Mouse (Mus musculus) forebrain, postnatal 0 days (tissue): ENCODE measurements around the gene Ptgs1. TPM values are rescaled to one million over a fixed set of nuclear protein-coding genes. Genes with fewer than 3 reads are reported as not detected.

Source experiments
- ATAC-seq: fragments of 200-750 bp; cut with Nextera tagmentation; 2 replicates; pipeline ENCODE4 v1.8.0; 2017; ENCODE audit warnings: mild to moderate bottlenecking, moderate library complexity
- DNase-seq: peaks from one replicate; pipeline ENCODE4 v3.0.0-alpha.2; 2015
- H3K27ac ChIP-seq: fragments of 300-500 bp; sonication (generic); 2 replicates; pipeline ENCODE4 v1.5.1; 2014; ENCODE audit warnings: low read depth, mild to moderate bottlenecking, antibody characterized with exemption, low read length, moderate library complexity, mixed read lengths
- H3K27me3 ChIP-seq: fragments of 300-500 bp; sonication (generic); 2 replicates; pipeline ENCODE4 v1.6.1; 2014; ENCODE audit warnings: mild to moderate bottlenecking, low read length, mixed read lengths; ENCODE audit not compliant: insufficient read depth
- H3K36me3 ChIP-seq: fragments of 300-500 bp; sonication (generic); 2 replicates; pipeline ENCODE4 v1.6.1; 2014; ENCODE audit warnings: mild to moderate bottlenecking, moderate library complexity; ENCODE audit not compliant: insufficient read depth
- H3K4me1 ChIP-seq: fragments of 300-500 bp; sonication (generic); 2 replicates; pipeline ENCODE4 v1.6.1; 2014; ENCODE audit warnings: antibody characterized with exemption; ENCODE audit not compliant: insufficient read depth
- H3K4me2 ChIP-seq: fragments of 300-500 bp; sonication (generic); 2 replicates; pipeline ENCODE4 v1.6.1; 2014; ENCODE audit warnings: low read depth, mild to moderate bottlenecking, moderate library complexity
- H3K4me3 ChIP-seq: fragments of 300-500 bp; sonication (generic); 2 replicates; pipeline ENCODE4 v1.5.1; 2014; ENCODE audit warnings: low read depth, low read length, mixed read lengths
- H3K9ac ChIP-seq: fragments of 300-500 bp; sonication (generic); 2 replicates; pipeline ENCODE4 v1.6.1; 2014; ENCODE audit warnings: mild to moderate bottlenecking
- H3K9me3 ChIP-seq: fragments of 300-500 bp; sonication (generic); 2 replicates; pipeline ENCODE4 v1.6.1; 2016; ENCODE audit warnings: low read length
- CTCF ChIP-seq: sonication (generic); IDR thresholded peaks from 2 replicates; pipeline ENCODE4 v1.5.1; 2016; ENCODE audit warnings: antibody characterized with exemption, control low read depth, low read depth
- WGBS: fragments of 180-500 bp; shearing (Covaris S2); extraction: QIAGEN DNeasy Blood & Tissue Kit; methylation state at CpG from one replicate; pipeline ENCODE4 v1.1.7; 2014; 5-methylcytosine and 5-hydroxymethylcytosine counted together
- polyA plus RNA-seq: library from polyadenylated mRNA; unstranded; fragments of >200 nt; fragmentation: Nextera tagmentation; extraction: Ambion mirVana; gene quantifications from 2 replicates; pipeline ENCODE4 v1.2.1, GENCODE M21; 2015
- total RNA-seq: library from RNA; depleted of rRNA; stranded (reverse); fragments of >200 nt; gene quantifications from 2 replicates; pipeline ENCODE4 v1.2.3, GENCODE M21; 2014

Gene Ptgs1
- total and polyA plus RNA-seq, 2 experiments from 2014 or later, result 5.5 to 6.6 TPM

GRCm38 (mm10) chr2:36191098-36191941, 38.9 kb upstream of the Ptgs1 start:
- no peak for TF ChIP-seq CTCF
- Histone ChIP-seq H3K4me2 (no peak overlapping the region), H3K4me1 (no peaks in the 10 kb centered on the region), H3K36me3 (peaks cover 7% of the 10 kb centered on the region; the same call in 1 of the 2 replicates), H3K4me3 (no peak overlapping the region), H3K9me3 (no peaks in the 10 kb centered on the region), H3K9ac (no peak overlapping the region), H3K27me3 (no peaks in the 10 kb centered on the region), H3K27ac (no peak overlapping the region)
- ATAC-seq (no peak), DNase-seq (no peak)
- 55% methylated on average over 12 of the region's 12 CpGs for WGBS

- Histone ChIP-seq H3K36me3 (no peaks in the 10 kb centered on the region), H3K27ac (no peak overlapping the region), H3K9ac (no peak overlapping the region), H3K9me3 (no peaks in the 10 kb centered on the region), H3K4me3 (no peak overlapping the region), H3K27me3 (no peaks in the 10 kb centered on the region), H3K4me2 (no peak overlapping the region), H3K4me1 (peaks cover 12% of the 10 kb centered on the region)
- no peak for TF ChIP-seq CTCF
- 69% methylated on average over 3 of the region's 3 CpGs for WGBS
- no peak for DNase-seq
- no peak for ATAC-seq
These were observed 33.2 kb upstream of the Ptgs1 start for GRCm38 (mm10) chr2:36197021-36197420.

DNA sequence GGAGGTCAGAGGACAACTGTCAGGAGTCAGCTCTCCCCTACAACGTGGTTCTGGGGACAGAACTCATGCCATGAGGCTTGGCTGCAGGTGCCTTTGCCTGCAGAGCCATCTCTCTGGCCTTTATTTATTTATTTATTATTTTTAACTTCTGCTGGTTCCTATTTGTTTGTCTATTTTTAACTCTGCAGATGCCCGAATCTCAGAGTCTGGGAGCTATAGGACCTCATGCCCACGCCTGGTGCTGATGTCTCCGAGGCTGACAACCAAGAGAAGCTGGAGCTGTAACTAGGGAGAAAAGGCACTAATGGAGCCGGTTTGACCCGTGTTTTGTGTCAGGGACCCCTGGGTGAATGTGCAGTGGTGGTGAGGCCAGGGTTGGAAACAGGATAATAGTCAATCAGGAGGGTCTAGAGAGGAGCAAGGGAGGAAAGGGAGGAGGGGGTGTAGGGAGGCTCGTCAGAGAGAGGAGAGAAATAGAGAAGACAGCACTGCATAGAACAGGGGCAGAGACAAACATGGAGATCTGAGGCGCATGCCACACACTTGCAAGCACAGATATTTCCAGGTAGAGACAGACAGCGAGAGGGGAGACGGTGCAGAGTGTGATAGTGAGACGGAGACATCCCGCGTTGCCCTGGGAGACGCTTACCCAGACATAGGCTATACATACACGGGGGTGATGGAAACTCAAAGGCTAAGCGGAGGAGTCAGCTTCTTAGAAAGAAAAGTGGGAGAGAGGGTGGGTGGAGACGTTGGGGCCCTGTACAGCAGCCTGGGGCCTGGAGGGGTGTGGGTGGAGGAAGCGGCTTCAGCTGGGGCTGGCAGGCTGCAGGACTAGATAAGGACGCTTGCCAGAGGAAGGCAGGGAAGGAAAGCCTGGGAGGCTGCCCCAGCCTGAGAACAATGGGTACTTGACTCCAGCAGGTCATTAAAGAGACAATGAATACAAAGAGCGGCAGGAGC, 32.0 kb upstream of the Ptgs1 start:
- no peak for TF ChIP-seq CTCF
- 0 out of 2 replicates have a peak overlapping the region, but pooled peaks have one; percentile 10 for H3K9ac ChIP-seq
- H3K27ac ChIP-seq, result peak overlapping the region; percentile 42
- H3K4me3 ChIP-seq, result peak overlapping the region; percentile 7; the same call in 1 of the 2 replicates
- ATAC-seq, result peak; percentile 66
- H3K36me3 ChIP-seq, result no peaks in the 10 kb centered on the region
- 12% methylated on average over 20 of the region's 20 CpGs for WGBS
- no peaks in the 10 kb centered on the region for H3K27me3 ChIP-seq
- peak; percentile 65 for DNase-seq
- no peaks in the 10 kb centered on the region for H3K9me3 ChIP-seq
- peaks cover 16% of the 10 kb centered on the region for H3K4me1 ChIP-seq
- peak overlapping the region; percentile 32 for H3K4me2 ChIP-seq

- H3K4me1 ChIP-seq, result peaks cover 16% of the 10 kb centered on the region
- H3K27ac ChIP-seq, result peak overlapping the region; percentile 42
- H3K36me3 ChIP-seq, result no peaks in the 10 kb centered on the region
- DNase-seq, result no peak
- H3K9ac ChIP-seq, result no peak overlapping the region
- peak overlapping the region; percentile 32; the same call in 1 of the 2 replicates for H3K4me2 ChIP-seq
- no peak for TF ChIP-seq CTCF
- no peak overlapping the region for H3K4me3 ChIP-seq
- no peak for ATAC-seq
- WGBS, result 14% methylated on average over 3 of the region's 3 CpGs
- no peaks in the 10 kb centered on the region for H3K27me3 ChIP-seq
- no peaks in the 10 kb centered on the region for H3K9me3 ChIP-seq
These were observed 31.4 kb upstream of the Ptgs1 start for GRCm38 (mm10) chr2:36198882-36199262.

DNA sequence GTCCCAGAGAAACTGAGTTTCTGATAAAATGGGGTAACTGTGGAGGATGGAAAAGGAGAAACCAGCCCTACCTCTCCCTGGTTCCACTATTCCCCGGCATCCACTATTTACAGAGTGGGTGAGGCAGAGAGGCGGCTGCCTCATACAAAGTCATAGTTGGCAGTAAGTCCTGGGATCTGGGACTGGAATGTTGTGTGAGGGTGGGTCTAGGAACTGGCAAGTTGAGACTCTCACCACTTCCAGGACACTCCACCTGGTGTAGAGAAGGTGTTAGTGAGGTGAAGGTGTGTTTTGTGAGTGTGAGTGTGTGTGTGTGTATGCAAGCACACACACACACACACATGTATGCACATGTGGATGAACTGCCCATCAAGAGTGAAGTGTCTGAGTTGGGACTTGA, 29.4 kb upstream of the Ptgs1 start:
- no peak for DNase-seq
- Histone ChIP-seq H3K27me3 (no peaks in the 10 kb centered on the region; the same call in 1 of the 2 replicates), H3K4me2 (no peak overlapping the region), H3K4me1 (peaks cover 16% of the 10 kb centered on the region), H3K9me3 (no peaks in the 10 kb centered on the region), H3K36me3 (no peaks in the 10 kb centered on the region), H3K4me3 (no peak overlapping the region), H3K27ac (no peak overlapping the region), H3K9ac (no peak overlapping the region)
- no peak for ATAC-seq
- TF ChIP-seq CTCF, result no peak
- WGBS, result 90% methylated on average over 2 of the region's 2 CpGs

DNA sequence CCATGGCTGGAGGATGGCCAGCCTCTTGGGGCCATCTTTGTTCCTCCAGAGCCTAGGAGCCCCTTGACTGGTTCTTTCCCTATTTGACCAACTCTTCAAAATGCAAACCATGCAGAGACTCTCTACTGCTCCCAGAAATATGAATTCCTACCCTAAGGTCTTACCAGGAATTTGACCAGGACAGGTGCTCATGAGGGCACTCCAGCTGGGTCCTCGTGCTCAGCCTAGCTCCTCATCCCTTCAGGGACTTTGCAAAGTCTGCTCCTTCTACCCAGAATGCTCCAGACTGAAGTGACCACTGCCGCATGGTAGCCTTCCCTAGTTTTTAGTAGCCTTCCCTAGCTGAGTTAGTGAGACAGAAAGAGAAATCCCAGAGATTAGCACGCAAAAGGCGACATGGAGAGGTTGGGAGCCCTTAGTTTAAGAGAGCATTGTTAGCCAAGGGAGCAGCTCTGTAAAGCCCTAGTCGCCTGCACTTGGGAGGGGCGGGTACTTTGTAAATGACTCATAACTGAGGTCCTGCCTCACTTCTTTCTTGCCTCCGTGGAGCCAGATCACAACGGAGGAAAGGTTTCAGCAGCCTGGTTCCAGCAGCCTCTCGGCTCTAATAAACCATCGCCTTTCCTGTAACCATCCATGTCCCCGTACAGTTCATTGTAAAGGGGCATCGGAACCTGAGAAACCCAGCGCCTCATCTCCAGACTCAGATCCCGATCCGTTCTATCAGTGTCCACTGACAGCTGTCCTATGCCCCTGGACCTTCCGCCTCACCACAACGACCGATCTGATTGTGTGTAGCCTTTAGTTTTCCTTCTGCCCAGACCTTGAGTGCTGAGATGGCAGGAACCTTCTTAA, 28.2 kb upstream of the Ptgs1 start:
- Histone ChIP-seq H3K4me2 (peak overlapping the region; percentile 70), H3K27me3 (no peaks in the 10 kb centered on the region; the same call in 1 of the 2 replicates), H3K4me1 (peaks cover 16% of the 10 kb centered on the region), H3K9me3 (no peaks in the 10 kb centered on the region), H3K4me3 (peak overlapping the region; percentile 37), H3K36me3 (no peaks in the 10 kb centered on the region), H3K9ac (peak overlapping the region; percentile 54), H3K27ac (peak overlapping the region; percentile 81)
- no peak for ATAC-seq
- WGBS, result 23% methylated on average over 18 of the region's 18 CpGs
- no peak for TF ChIP-seq CTCF
- peak; percentile 36 for DNase-seq
